Mouse (Mus musculus): ENCODE data around the gene Pram1.

- TF ChIP-seq CTCF (IDR thresholded peaks at IDR 0.05; ENCODE audit: low read depth, low read length) = no peak
- TF ChIP-seq POLR2AphosphoS5 (IDR thresholded peaks at IDR 0.05; ENCODE audit: insufficient replicate concordance, low read depth, low read length) = no peak
Observed at GRCm38 (mm10) chr17:33676086-33676485, 38.2 kb downstream of the Pram1 start.

All from G1E (cell line).